Mouse (Mus musculus) intestine, embryonic 14.5 days (tissue): Measurements from ENCODE around the gene Zbtb48. TPM values are rescaled to one million over a fixed set of nuclear protein-coding genes. Genes with fewer than 3 reads are reported as not detected.

Experiments used
- ATAC-seq: fragments of 200-750 bp; cut with Nextera tagmentation; replicated peaks from 2 replicates; pipeline ENCODE4 v1.8.0; 2017; ENCODE audit warnings: low read depth, moderate number of reproducible peaks, moderate TSS enrichment, moderate library complexity; ENCODE audit not compliant: low FRiP score, low TSS enrichment
- DNase-seq: peaks from one replicate; pipeline ENCODE4 v3.0.0-alpha.2; 2018; ENCODE audit warnings: low spot score
- H3K27ac ChIP-seq: fragments of 300-500 bp; sonication (generic); 2 replicates; pipeline ENCODE4 v1.5.1; 2014; ENCODE audit warnings: low read depth, mild to moderate bottlenecking, control low read depth
- H3K27me3 ChIP-seq: fragments of 300-500 bp; sonication (generic); replicated peaks from 2 replicates; pipeline ENCODE4 v1.6.1; 2014; ENCODE audit warnings: low read length, control low read depth; ENCODE audit not compliant: control insufficient read depth, insufficient read depth
- H3K36me3 ChIP-seq: fragments of 300-500 bp; sonication (generic); 2 replicates; pipeline ENCODE4 v1.6.1; 2014; ENCODE audit warnings: low read length, control low read depth; ENCODE audit not compliant: control insufficient read depth, insufficient read depth
- H3K4me1 ChIP-seq: fragments of 300-500 bp; sonication (generic); replicated peaks from 2 replicates; pipeline ENCODE4 v1.6.1; 2014; ENCODE audit warnings: low read length, control low read depth, mixed read lengths; ENCODE audit not compliant: control insufficient read depth, insufficient read depth
- H3K4me2 ChIP-seq: fragments of 300-500 bp; sonication (generic); 2 replicates; pipeline ENCODE4 v1.6.1; 2014; ENCODE audit warnings: low read length
- H3K4me3 ChIP-seq: fragments of 300-500 bp; sonication (generic); 2 replicates; pipeline ENCODE4 v1.5.1; 2014; ENCODE audit warnings: low read depth, low read length, control low read depth, mixed read lengths
- H3K9ac ChIP-seq: fragments of 300-500 bp; sonication (generic); 2 replicates; pipeline ENCODE4 v1.6.1; 2014; ENCODE audit warnings: mild to moderate bottlenecking, low read length
- H3K9me3 ChIP-seq: fragments of 300-500 bp; sonication (generic); 2 replicates; pipeline ENCODE4 v1.6.1; 2016; ENCODE audit warnings: low read length, control low read depth; ENCODE audit not compliant: control insufficient read depth
- WGBS: fragments of 180-500 bp; shearing (Covaris S2); extraction: QIAGEN DNeasy Blood & Tissue Kit; methylation state at CpG from one replicate; pipeline ENCODE4 v1.1.7; 2014; 5-methylcytosine and 5-hydroxymethylcytosine counted together
- polyA plus RNA-seq: library from polyadenylated mRNA; unstranded; fragments of >200 nt; fragmentation: Nextera tagmentation; extraction: Ambion mirVana; gene quantifications from 2 replicates; pipeline ENCODE4 v1.2.1, GENCODE M21; 2014

Zbtb48 gene
- polyA plus RNA-seq, 1 experiment from 2014 or later = 16.3 TPM

GRCm38 (mm10) chr4:152010091-152010706 is 17.3 kb downstream of the Zbtb48 start:
- peak; percentile 68 for DNase-seq
- H3K9me3 ChIP-seq = no peaks in the 10 kb centered on the region
- H3K4me1 ChIP-seq = peaks cover 33% of the 10 kb centered on the region
- H3K9ac ChIP-seq = peak overlapping the region; percentile 66
- 0 out of 2 replicates have a peak overlapping the region, but pooled peaks have one; percentile 25 for H3K27ac ChIP-seq
- H3K4me2 ChIP-seq = peak overlapping the region; percentile 90
- 3% methylated on average over 10 of the region's 10 CpGs for WGBS
- H3K27me3 ChIP-seq = no peaks in the 10 kb centered on the region
- no peak for ATAC-seq
- peak overlapping the region; percentile 82 for H3K4me3 ChIP-seq
- peaks cover 31% of the 10 kb centered on the region for H3K36me3 ChIP-seq

- peaks cover 33% of the 10 kb centered on the region for H3K4me1 ChIP-seq
- peak overlapping the region; percentile 85 for H3K27ac ChIP-seq
- peak overlapping the region; percentile 66 for H3K9ac ChIP-seq
- under 1% methylated on average over 115 of the region's 115 CpGs for WGBS
- no peaks in the 10 kb centered on the region for H3K27me3 ChIP-seq
- peak overlapping the region; percentile 82 for H3K4me3 ChIP-seq
- ATAC-seq (peak; percentile 81), DNase-seq (peak; percentile 64)
- peaks cover 23% of the 10 kb centered on the region for H3K36me3 ChIP-seq
- H3K9me3 ChIP-seq = no peaks in the 10 kb centered on the region
- peak overlapping the region; percentile 90 for H3K4me2 ChIP-seq
Measured at GRCm38 (mm10) chr4:152009076-152010051, 18.1 kb downstream of the Zbtb48 start.

DNA sequence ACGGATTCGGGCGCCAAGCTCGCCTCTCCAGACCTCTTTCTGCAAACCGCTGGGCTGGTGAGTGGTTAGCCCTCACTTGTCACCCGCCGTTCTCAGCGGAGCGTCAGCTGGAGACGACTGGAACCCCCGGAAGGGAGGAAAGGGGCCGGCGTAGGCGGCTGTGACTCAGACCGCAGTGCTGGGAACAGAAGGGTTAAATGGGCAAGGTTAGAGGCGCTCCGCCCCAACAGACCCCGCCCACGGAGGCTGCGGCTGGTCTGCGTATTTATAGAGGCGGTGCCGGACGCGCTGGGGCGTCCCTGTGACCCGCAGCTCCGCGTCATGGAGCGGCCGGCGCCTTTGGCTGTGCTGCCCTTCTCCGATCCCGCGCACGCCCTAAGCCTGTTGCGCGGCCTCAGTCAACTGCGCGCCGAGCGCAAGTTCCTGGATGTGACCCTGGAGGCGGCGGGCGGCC is 18.8 kb downstream of the Zbtb48 start, which contains the start of gene Klhl21:
TSS of gene Klhl21 (plus strand) at position 182 of the 454 bp plus-strand sequence.
- Histone ChIP-seq H3K36me3 (peaks cover 16% of the 10 kb centered on the region; the same call in 1 of the 2 replicates), H3K4me3 (peak within 1 kb of the TSS; percentile 82), H3K4me2 (peak within 1 kb of the TSS; percentile 90), H3K27me3 (no peaks in the 10 kb centered on the region), H3K27ac (peak within 1 kb of the TSS; percentile 85), H3K4me1 (peaks cover 33% of the 10 kb centered on the region), H3K9me3 (no peaks in the 10 kb centered on the region), H3K9ac (peak within 1 kb of the TSS; percentile 66)
- WGBS = under 1% methylated on average over 45 of the region's 45 CpGs
- ATAC-seq (peak; percentile 89), DNase-seq (peak; percentile 96)

- no peak for ATAC-seq
- H3K27ac ChIP-seq = peak overlapping the region; percentile 85
- H3K36me3 ChIP-seq = 0 out of 2 replicates have a peak, but pooled peaks cover 12% of the 10 kb centered on the region
- no peaks in the 10 kb centered on the region for H3K9me3 ChIP-seq
- H3K4me2 ChIP-seq = peak overlapping the region; percentile 90
- under 1% methylated on average over 14 of the region's 14 CpGs for WGBS
- H3K4me3 ChIP-seq = peak overlapping the region; percentile 82
- H3K4me1 ChIP-seq = peaks cover 33% of the 10 kb centered on the region
- H3K27me3 ChIP-seq = no peaks in the 10 kb centered on the region
- H3K9ac ChIP-seq = peak overlapping the region; percentile 66
- no peak for DNase-seq
Measured at GRCm38 (mm10) chr4:152008148-152008500, 19.3 kb downstream of the Zbtb48 start.

GRCm38 (mm10) chr4:152007481-152008147 is 19.9 kb downstream of the Zbtb48 start:
- Histone ChIP-seq H3K4me2 (peak overlapping the region; percentile 90), H3K27ac (peak overlapping the region; percentile 85), H3K9ac (peak overlapping the region; percentile 66; the same call in 1 of the 2 replicates), H3K36me3 (0 out of 2 replicates have a peak, but pooled peaks cover 7% of the 10 kb centered on the region), H3K27me3 (no peaks in the 10 kb centered on the region), H3K4me3 (peak overlapping the region; percentile 82), H3K4me1 (peaks cover 33% of the 10 kb centered on the region), H3K9me3 (no peaks in the 10 kb centered on the region)
- WGBS = 6% methylated on average over 8 of the region's 8 CpGs
- DNase-seq = peak; percentile 69
- ATAC-seq = 0 out of 2 replicates have a peak, but pooled peaks have one; percentile 20

DNA sequence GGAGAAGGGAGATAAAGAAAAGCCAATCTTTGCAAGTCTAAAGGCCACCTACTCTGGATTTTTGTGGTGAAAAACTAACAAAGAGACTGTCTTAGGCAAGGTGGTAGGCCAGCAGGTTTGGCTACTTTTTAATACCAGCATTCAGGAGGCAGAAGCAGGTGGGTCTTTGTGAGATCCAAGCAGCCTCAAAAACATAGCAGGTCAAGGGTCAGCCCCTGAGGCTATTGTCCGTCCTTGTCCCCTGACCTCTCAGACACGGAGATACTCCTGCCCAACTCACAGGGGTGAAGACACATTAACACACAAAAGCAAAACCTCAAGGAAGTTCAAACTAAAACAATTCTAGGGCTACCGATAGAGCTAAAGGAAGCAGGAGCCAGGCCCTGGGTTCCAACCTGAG is 20.7 kb downstream of the Zbtb48 start:
- no peak overlapping the region for H3K4me2 ChIP-seq
- ATAC-seq (no peak), DNase-seq (no peak)
- no peaks in the 10 kb centered on the region for H3K36me3 ChIP-seq
- peaks cover 33% of the 10 kb centered on the region for H3K4me1 ChIP-seq
- 39% methylated on average over 3 of the region's 3 CpGs for WGBS
- no peaks in the 10 kb centered on the region for H3K9me3 ChIP-seq
- no peaks in the 10 kb centered on the region for H3K27me3 ChIP-seq
- peak overlapping the region; percentile 85 for H3K27ac ChIP-seq
- H3K4me3 ChIP-seq = no peak overlapping the region
- H3K9ac ChIP-seq = no peak overlapping the region

DNA sequence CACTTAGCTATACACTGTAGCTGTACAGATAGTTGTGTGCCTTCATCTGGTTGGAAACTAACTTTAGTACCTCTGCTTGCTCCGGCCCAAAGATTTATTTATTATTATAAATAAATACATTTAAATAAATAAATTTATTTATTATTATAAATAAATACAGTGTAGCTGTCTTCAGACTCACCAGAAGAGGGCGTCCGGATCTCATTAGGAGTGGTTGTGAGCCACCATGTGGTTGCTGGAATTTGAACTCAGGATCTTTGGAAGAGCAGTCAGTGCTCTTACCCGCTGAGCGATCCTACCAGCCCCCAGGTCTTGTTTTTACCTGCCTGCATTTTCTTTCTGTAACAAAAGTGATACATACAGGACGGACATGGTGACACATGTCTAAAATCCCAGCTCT is 21.3 kb downstream of the Zbtb48 start:
- Histone ChIP-seq H3K27ac (no peak overlapping the region), H3K36me3 (no peaks in the 10 kb centered on the region), H3K9ac (no peak overlapping the region), H3K4me2 (no peak overlapping the region), H3K4me3 (no peak overlapping the region), H3K9me3 (no peaks in the 10 kb centered on the region), H3K4me1 (peaks cover 27% of the 10 kb centered on the region), H3K27me3 (no peaks in the 10 kb centered on the region)
- no peak for ATAC-seq
- no peak for DNase-seq
- 81% methylated on average over 6 of the region's 6 CpGs for WGBS

- no peak overlapping the region for H3K27ac ChIP-seq
- H3K4me3 ChIP-seq = no peak overlapping the region
- H3K4me1 ChIP-seq = peaks cover 9% of the 10 kb centered on the region
- H3K4me2 ChIP-seq = no peak overlapping the region
- H3K27me3 ChIP-seq = no peaks in the 10 kb centered on the region
- no peaks in the 10 kb centered on the region for H3K9me3 ChIP-seq
- H3K9ac ChIP-seq = no peak overlapping the region
- no peak for DNase-seq
- 89% methylated on average over 3 of the region's 3 CpGs for WGBS
- no peak for ATAC-seq
- H3K36me3 ChIP-seq = no peaks in the 10 kb centered on the region
Measured at GRCm38 (mm10) chr4:152002063-152002462, 25.4 kb downstream of the Zbtb48 start.
